In the genomic region with DNA sequence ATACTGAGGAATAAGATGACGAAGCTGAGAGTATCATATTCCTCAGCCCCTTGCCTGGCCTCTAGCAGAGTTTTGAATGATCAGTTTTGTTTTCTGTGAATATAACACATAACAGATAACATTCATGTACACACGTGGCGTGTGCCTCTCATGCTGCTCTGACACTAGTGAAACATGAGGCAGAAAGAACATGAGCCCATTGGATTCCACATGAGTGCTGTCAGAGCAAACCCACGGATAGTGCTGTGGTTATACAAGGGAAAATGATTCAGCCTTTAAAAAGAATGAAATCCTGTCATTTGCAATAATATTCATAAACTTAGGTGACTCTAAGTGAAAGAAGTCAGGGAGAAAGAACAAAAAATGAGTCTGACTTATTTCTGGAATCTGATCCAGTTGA, we compare ENCODE assay signal across 29 mouse cellular contexts. TPM values are rescaled to one million over a fixed set of nuclear protein-coding genes. Genes with fewer than 3 reads are reported as not detected.
DNase-seq lines count a peak whose midpoint lies in the region; TF ChIP-seq lines count a peak whose summit lies in the region.
"Had no signal": no experiment of that assay in that cellular context is flagged by ENCODE, and none has a peak within 500 bp of the region (broad histone marks: within the 10 kb centered on the region; RNA-seq: fewer than 3 reads in every experiment).

No protein-coding gene starts in this region.

- H3K27me3 ChIP-seq in thymus, adult 2 months (ENCODE audit: control insufficient read depth, insufficient read depth, low read length): no peaks in the 10 kb centered on the region
- H3K27me3 ChIP-seq: CH12.LX; embryonic facial prominence, embryonic 13.5 days; heart, embryonic 13.5 days; hindbrain, embryonic 12.5 days; hindbrain, embryonic 15.5 days; Patski had no signal

- H3K36me3 ChIP-seq in thymus, adult 2 months (ENCODE audit: control insufficient read depth, insufficient read depth, low read length): no peaks in the 10 kb centered on the region
- H3K36me3 ChIP-seq: embryonic facial prominence, embryonic 10.5 days; embryonic facial prominence, embryonic 13.5 days; G1E; heart, embryonic 10.5 days; heart, embryonic 13.5 days; hindbrain, embryonic 12.5 days; hindbrain, embryonic 15.5 days had no signal

- TF ChIP-seq CTCF in layer of hippocampus, adult 2 months (conservative IDR thresholded peaks at IDR 0.05): no peak
- no peak for TF ChIP-seq CTCF in thymus, adult 2 months (IDR thresholded peaks at IDR 0.05; ENCODE audit: borderline replicate concordance, control insufficient read depth, extremely low read depth, insufficient read depth, low read length, poor library complexity)

- no peak for TF ChIP-seq POLR2A in thymus, adult 2 months (IDR thresholded peaks at IDR 0.05; ENCODE audit: control insufficient read depth, extremely low read depth, insufficient read depth, low read length, poor library complexity)

- peak overlapping the region; percentile 94 for H3K27ac ChIP-seq in layer of hippocampus, adult 2 months
- no peak overlapping the region for H3K27ac ChIP-seq in thymus, adult 2 months (ENCODE audit: control insufficient read depth, insufficient read depth, low read length)
- H3K27ac ChIP-seq: embryonic facial prominence, embryonic 10.5 days; embryonic facial prominence, embryonic 13.5 days; gastrocnemius, adult 2 months; heart, adult 2 months; heart, embryonic 10.5 days; heart, embryonic 13.5 days; hindbrain, embryonic 12.5 days had no signal

- WGBS in thymus, adult 2 months: 92% methylated on average over 4 of the region's 4 CpGs

- H3K4me3 ChIP-seq in layer of hippocampus, adult 2 months: no peak overlapping the region
- no peak overlapping the region for H3K4me3 ChIP-seq in thymus, adult 2 months (ENCODE audit: control insufficient read depth, insufficient read depth, low read length)
- H3K4me3 ChIP-seq: embryonic facial prominence, embryonic 10.5 days; embryonic facial prominence, embryonic 13.5 days; gastrocnemius, adult 2 months; heart, adult 2 months; heart, embryonic 10.5 days; heart, embryonic 13.5 days; hindbrain, embryonic 12.5 days; hindbrain, embryonic 15.5 days had no signal

- DNase-seq in layer of hippocampus, adult 2 months (ENCODE audit: low spot score in 2 of 2): no peak
- no peak for DNase-seq in layer of hippocampus, adult 18-20 months (ENCODE audit: low spot score in 2 of 2)
- DNase-seq in 3T3-L1 (ENCODE audit: low read depth, low spot score): peak; percentile 78
- DNase-seq in NIH3T3 (ENCODE audit: low read depth): peak; percentile 74
- peak; percentile 28 for DNase-seq in fibroblast of lung, adult 2 months (ENCODE audit: low read depth)
- no peak for DNase-seq in urinary bladder, postnatal 25 days (ENCODE audit: low spot score)
- no peak for DNase-seq in thymus, adult 2 months
- no peak for DNase-seq in lung, postnatal 36 days
- DNase-seq: adrenal gland, postnatal 10 days; adrenal gland, postnatal 36 days; cerebellum, adult 11-12 months; cerebellum, adult 8-10 months; cerebellum, postnatal 10 days; cerebellum, postnatal 36 days; embryo, embryonic 11 days; forebrain, postnatal 0 days; gastrocnemius, adult 2 months; gastrocnemius, postnatal 25 days; heart, adult 2 months; heart, postnatal 14 days had no signal

- no peaks in the 10 kb centered on the region for H3K4me1 ChIP-seq in thymus, adult 2 months (replicated peaks; ENCODE audit: control insufficient read depth, insufficient read depth, low read length)
- H3K4me1 ChIP-seq: embryonic facial prominence, embryonic 10.5 days; embryonic facial prominence, embryonic 13.5 days; heart, embryonic 10.5 days; heart, embryonic 13.5 days; hindbrain, embryonic 12.5 days had no signal

RNA-seq across cellular contexts. Expression of a gene that starts 37.4 kb away (rescaled TPM):
- total RNA-seq in layer of hippocampus, adult 2 months (2021): 10 to 100 TPM; 11.6 to 12.9 TPM
- total RNA-seq in layer of hippocampus, adult 18-20 months (2021): 10 to 100 TPM in 1 of 2 experiments, 1 to 10 TPM in 1; 9.9 to 10.9 TPM
- 0.06 and 0.20 TPM in 2 replicates for polyA plus RNA-seq in thymus, adult 2 months (2012; rRNA removed)
- total RNA-seq: CH12.LX had no signal

Comparison
In these comparisons a context has a peak if more than half of its experiments do, and no peak if none do; other contexts are left out.
1. DNase-seq: peak in 3T3-L1 (single experiment), NIH3T3 (single experiment) and fibroblast of lung, adult 2 months (single experiment); none in layer of hippocampus, adult 2 months (0 of 2), layer of hippocampus, adult 18-20 months (0 of 2), urinary bladder, postnatal 25 days (single experiment), thymus, adult 2 months (single experiment) and lung, postnatal 36 days (single experiment).